Mouse (Mus musculus) gastrocnemius, adult 2 months (tissue): ENCODE measurements around the gene Cab39l. TPM values are rescaled to one million over a fixed set of nuclear protein-coding genes. Genes with fewer than 3 reads are reported as not detected.
"Not testable (repeated sequence)": the region's sequence is repeated elsewhere in the genome, so short reads cannot be mapped to it uniquely, and the experiment has no call there.

Source experiments
- DNase-seq: peaks from one replicate; pipeline ENCODE4 v3.0.0; 2022
- H3K27ac ChIP-seq: fragments of 200-600 bp; 2 replicates; pipeline ENCODE4 v1.8.1; 2022; ENCODE audit warnings: mild to moderate bottlenecking
- H3K4me3 ChIP-seq: fragments of 200-600 bp; 2 replicates; pipeline ENCODE4 v1.8.1; 2022; ENCODE audit warnings: mild to moderate bottlenecking, moderate library complexity
- CTCF ChIP-seq: fragments of 200-600 bp; IDR thresholded peaks from 2 replicates; pipeline ENCODE4 v1.8.1; 2022; ENCODE audit warnings: antibody characterized with exemption, mild to moderate bottlenecking, moderate library complexity
- intact Hi-C: fragments of 180-260 bp; cut with DNase I; formaldehyde crosslinking; loops from one replicate; pipeline ENCODE4 v1.15.1; 2025
- long read RNA-seq, 2 experiments: library from polyadenylated mRNA; stranded (forward); transcript quantifications; one replicate each; pipeline ENCODE4 v2.0.0; 2021
- total RNA-seq, 2 experiments: library from RNA; stranded (reverse); gene quantifications; 2 replicates each; pipeline ENCODE4 v1.2.3; 2021

The Cab39l gene
- 10 to 100 TPM; 19.7 to 25.4 TPM for total RNA-seq
- long read RNA-seq, experiment 1, transcript Cab39l-201 (11 exons, 3,037 nt) = major isoform, 20 of 43 reads
- long read RNA-seq, experiment 1, partial matches to known transcripts = 1 of 43 reads
- long read RNA-seq, experiment 1, other reads (novel, unspliced or antisense) = 22 of 43 reads
- long read RNA-seq, experiment 2, transcript Cab39l-201 (11 exons, 3,037 nt) = major isoform, 17 of 48 reads
- long read RNA-seq, experiment 2, partial matches to known transcripts = 2 of 48 reads
- long read RNA-seq, experiment 2, other reads (novel, unspliced or antisense) = 29 of 48 reads

DNA sequence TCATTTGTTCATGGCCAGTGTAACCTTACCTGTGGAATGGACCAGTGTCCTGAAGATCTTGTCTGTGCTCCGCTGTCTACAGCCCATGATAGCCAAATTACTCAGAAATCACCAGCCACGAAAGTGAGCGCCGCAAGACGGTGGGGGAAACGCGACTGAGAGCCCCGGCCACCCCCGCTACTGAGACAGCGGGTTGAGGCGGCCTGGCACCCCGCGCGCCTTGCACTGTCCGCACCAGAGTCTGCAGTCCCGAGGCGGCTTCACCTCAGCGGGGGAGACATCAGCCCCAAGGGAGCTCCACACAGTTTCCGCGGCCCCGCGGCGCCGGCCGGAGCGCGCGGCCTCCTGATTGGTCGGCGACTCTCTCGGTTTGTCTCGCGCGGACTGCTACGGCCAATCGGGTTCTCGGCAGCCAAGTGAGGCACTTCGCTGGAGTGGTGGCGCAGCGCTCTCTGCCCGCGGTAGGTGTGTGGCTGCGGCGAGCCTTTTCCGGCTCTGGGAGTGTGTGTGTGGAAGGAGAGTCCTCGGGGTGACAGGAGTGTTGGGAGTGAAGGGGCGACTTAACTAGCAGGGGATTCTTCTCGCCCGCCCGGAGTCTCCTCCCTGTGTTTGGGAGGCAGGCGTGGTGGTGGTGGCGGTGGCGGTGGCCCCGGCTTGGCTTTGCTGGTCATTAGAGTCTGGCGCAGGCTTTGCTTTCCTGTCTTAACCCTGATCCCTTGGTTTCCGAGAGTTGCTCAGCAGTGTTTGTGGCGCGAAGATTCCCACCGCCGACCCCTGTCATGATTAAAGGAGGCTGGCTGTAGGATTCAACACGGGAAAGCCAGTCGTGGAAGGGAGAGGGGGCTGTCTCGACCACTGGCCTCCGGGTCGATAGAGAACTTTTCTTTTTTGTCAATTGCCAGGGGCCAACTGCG, at the start of gene Cab39l, which contains the start of gene Setdb2:
Gene Cab39l (plus strand): TSS at position 415 of the 914 bp plus-strand sequence.
Gene Setdb2 (minus strand): TSS at position 327 of the 914 bp plus-strand sequence.
- Histone ChIP-seq H3K4me3 (peak within 1 kb of the TSS; percentile 74), H3K27ac (peak within 1 kb of the TSS; percentile 92)
- peak; percentile 40; the same call in 1 of the 2 replicates for TF ChIP-seq CTCF
- DNase-seq = peak; percentile 97
- intact Hi-C loops = loop anchor here (2.0 kb wide), 1 partner anchor 76 kb away; the partner anchor contains the start of gene Phf11d

GRCm38 (mm10) chr14:59395281-59395680, 45.5 kb upstream of the Cab39l start, which contains the start of gene Phf11c:
Gene Phf11c (minus strand): TSS chr14:59395381.
- no peak for DNase-seq
- no peak within 1 kb of the TSS for H3K4me3 ChIP-seq
- intact Hi-C loops = no loop called here
- H3K27ac ChIP-seq = no peak within 1 kb of the TSS
- TF ChIP-seq CTCF = no peak

- H3K27ac ChIP-seq = no peak overlapping the region
- no peak overlapping the region for H3K4me3 ChIP-seq
- DNase-seq = no peak
- TF ChIP-seq CTCF = no peak
- intact Hi-C loops = no loop called here
These were observed 43.8 kb upstream of the Cab39l start for GRCm38 (mm10) chr14:59396999-59397398.

DNA sequence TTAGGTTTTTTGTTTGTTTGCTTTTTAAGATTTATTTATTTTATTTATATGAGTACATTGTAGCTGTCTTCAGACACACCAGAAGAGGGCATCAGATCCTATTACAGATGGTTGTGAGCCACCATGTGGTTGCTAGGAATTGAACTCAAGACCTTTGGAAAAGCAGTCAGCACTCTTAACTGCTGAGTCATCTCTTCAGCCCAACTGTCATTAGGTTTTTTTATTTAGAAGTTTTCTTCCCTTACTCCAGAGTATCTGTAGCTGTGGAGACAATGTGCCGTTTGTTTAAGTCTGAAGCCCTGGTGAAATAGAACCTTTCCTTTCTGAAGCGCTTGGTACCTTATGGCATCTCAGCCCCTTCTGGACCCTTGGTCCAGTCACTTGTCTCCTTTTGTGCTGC, 25.8 kb upstream of the Cab39l start:
- H3K4me3 ChIP-seq, DNase-seq, intact Hi-C loops: not testable (repeated sequence)

DNA sequence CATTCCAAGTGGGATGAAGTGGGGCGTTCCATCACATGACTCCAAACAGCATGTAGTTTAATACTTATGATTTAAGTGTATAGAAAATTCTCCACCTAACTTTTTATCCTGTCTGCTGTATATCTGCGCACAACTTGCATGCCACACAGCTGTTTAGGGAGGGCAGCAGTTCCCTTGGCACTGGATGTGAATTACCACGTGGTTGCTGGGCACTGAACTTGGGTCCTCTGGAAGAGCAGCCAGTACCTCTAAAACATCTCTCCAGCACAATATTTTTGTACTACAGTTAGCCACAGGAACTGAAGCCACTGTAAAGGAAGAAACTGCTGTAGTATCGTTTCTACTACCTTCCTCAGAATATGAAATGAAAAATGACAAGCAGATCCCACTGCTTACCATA, 22.6 kb upstream of the Cab39l start:
- Histone ChIP-seq H3K4me3 (no peak overlapping the region), H3K27ac (no peak overlapping the region)
- intact Hi-C loops = no loop called here
- no peak for TF ChIP-seq CTCF
- peak; percentile 34 for DNase-seq

More for the DNA sequence above, 25.8 kb upstream of the Cab39l start:
- not testable (repeated sequence) for H3K27ac ChIP-seq

DNA sequence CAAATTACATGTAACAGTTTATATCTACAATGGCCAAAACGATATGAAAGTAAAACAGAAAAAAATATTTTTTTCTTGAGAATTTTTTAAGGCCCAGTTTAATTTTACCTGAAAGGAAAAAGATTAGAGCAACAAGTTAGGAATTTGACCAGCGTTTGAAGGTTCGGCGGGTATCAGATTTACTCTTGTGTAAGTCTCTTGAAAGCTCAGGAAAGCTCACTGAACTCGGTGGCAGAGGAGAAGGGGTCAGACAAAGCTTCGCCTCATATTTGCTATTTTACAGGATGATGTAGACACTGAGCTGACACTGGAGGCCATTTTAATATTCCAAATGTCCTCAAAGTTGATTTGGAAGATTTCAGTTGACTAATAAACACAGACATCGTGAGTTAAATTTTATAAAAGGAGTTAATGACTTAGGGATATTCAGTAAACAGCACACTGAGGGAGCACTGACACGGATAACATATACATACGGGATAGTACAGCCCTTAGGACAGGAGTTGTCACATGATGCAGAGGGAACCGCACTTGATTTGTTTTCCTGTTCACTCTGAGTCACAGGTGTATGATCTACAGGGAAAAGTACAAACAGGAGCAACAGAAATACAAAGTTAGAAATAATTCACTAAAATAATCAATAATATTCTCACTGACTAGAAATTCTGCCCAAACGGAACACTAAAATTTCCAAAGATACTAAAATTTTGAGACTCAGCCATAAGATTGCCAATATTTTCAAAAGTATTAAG, 17.7 kb upstream of the Cab39l start:
- H3K27ac ChIP-seq = no peak overlapping the region
- H3K4me3 ChIP-seq = no peak overlapping the region
- intact Hi-C loops = no loop called here
- TF ChIP-seq CTCF = no peak
- no peak for DNase-seq

DNA sequence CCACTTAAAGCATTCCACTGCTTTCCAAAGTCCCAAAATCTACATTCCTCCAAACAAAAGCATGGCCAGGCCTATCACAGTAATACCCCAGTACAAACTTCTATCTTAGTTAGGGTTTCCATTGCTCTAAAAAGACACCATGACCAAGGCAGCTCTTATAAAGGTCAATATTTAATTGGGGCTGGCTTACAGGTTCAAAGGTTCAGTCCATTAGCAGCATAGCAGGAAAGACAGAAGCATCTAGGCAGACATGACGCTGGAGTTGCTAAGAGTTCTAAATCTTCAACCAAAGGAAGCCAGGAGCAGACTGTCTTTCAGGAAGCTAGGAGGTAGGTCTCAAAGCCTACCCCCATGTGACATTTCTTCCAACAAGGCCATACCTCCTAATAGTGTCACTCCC, 10.2 kb upstream of the Cab39l start:
- no peak overlapping the region for H3K4me3 ChIP-seq
- H3K27ac ChIP-seq = no peak overlapping the region
- no peak for DNase-seq
- intact Hi-C loops = no loop called here
- TF ChIP-seq CTCF = no peak

- TF ChIP-seq CTCF = no peak
- intact Hi-C loops = no loop called here
- Histone ChIP-seq H3K27ac (no peak overlapping the region), H3K4me3 (no peak overlapping the region)
- DNase-seq = no peak
These were observed 6.9 kb upstream of the Cab39l start for GRCm38 (mm10) chr14:59433902-59434301.

GRCm38 (mm10) chr14:59435206-59435605, 5.6 kb upstream of the Cab39l start:
- H3K27ac ChIP-seq = no peak overlapping the region
- no peak for TF ChIP-seq CTCF
- H3K4me3 ChIP-seq = no peak overlapping the region
- DNase-seq = no peak
- intact Hi-C loops = no loop called here

DNA sequence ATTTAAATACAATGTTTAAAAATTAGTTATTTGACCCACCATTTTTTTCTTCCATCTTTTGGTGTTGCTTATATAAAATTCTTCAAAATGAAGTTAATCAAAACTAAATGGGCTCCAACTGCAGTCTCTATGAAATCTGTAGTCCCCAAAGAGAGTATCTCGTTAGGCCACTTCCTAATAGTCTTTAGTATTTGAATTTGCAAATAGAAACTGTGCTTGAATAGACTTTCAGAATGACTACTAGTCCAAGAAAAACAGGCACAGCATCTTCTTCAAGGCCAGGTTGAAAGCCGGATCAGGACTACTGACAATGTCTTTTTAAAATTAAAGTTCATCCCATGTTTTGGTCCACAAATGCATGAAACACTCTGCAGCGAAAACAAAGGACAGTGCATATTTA, 3.4 kb upstream of the Cab39l start:
- Histone ChIP-seq H3K27ac (no peak overlapping the region), H3K4me3 (no peak overlapping the region)
- no peak for DNase-seq
- intact Hi-C loops = no loop called here
- TF ChIP-seq CTCF = no peak

DNA sequence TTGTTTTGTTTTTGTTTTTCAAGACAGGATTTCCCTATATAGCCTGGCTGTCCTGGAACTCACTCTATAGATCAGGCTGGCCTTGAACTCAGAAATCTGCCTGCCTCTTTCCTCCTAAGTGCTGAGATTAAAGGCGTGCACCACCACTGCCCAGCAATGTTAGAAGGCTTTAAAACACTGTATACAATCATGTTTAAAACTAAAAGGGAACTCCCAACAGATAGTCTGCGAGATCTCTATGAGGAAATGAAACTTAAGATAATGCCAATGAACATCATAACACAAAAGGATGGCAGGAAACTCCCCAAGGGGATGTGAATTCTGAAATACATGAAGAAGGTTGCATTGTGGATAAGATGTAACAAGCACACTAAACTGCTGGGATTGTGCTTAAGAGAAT, 2.3 kb upstream of the Cab39l start:
- intact Hi-C loops = no loop called here
- no peak for DNase-seq
- H3K27ac ChIP-seq = no peak overlapping the region
- TF ChIP-seq CTCF = no peak
- H3K4me3 ChIP-seq = no peak overlapping the region

GRCm38 (mm10) chr14:59440039-59440438, 733 bp upstream of the Cab39l start:
- Histone ChIP-seq H3K4me3 (peak overlapping the region; percentile 74), H3K27ac (peak overlapping the region; percentile 92)
- intact Hi-C loops = loop anchor here (2.0 kb wide), 1 partner anchor 75 kb away; the partner anchor contains the start of gene Phf11d
- TF ChIP-seq CTCF = no peak
- no peak for DNase-seq
